Mouse (Mus musculus): ENCODE measurements at regions not wholly inside any gene's neighbourhood (a gene's known extent, or its start where the extent isn't known, plus 50 kb on each side); places are given as distances from the start of the nearest gene placed in this dataset.

- no peak for DNase-seq (ENCODE audit: low spot score in 2 of 2)
Measured at GRCm38 (mm10) chr5:112012505-112013164, 239.7 kb downstream of the Cryba4 start.

- DNase-seq (ENCODE audit: low spot score in 2 of 2), result no peak
Measured at GRCm38 (mm10) chr5:112018925-112019324, 233.4 kb downstream of the Cryba4 start.

GRCm38 (mm10) chr5:112020882-112021281 is 231.4 kb downstream of the Cryba4 start:
- DNase-seq (ENCODE audit: low spot score in 2 of 2), result peak in 1 of 2 experiments; percentile 36

- peak; percentile 41 to 64 for DNase-seq (ENCODE audit: low spot score in 2 of 2)
Measured at GRCm38 (mm10) chr5:112029955-112030354, 222.4 kb downstream of the Cryba4 start.

GRCm38 (mm10) chr5:112032036-112032435 is 220.3 kb downstream of the Cryba4 start:
- DNase-seq (ENCODE audit: low spot score in 2 of 2), result no peak

GRCm38 (mm10) chr5:112035426-112035825 is 216.9 kb downstream of the Cryba4 start:
- no peak for DNase-seq (ENCODE audit: low spot score in 2 of 2)

- no peak for DNase-seq (ENCODE audit: low spot score in 2 of 2)
Measured at GRCm38 (mm10) chr5:112037080-112037479, 215.2 kb downstream of the Cryba4 start.

GRCm38 (mm10) chr5:112039645-112040372 is 212.5 kb downstream of the Cryba4 start:
- DNase-seq (ENCODE audit: low spot score in 2 of 2), result no peak

- DNase-seq (ENCODE audit: low spot score in 2 of 2), result no peak
Measured at GRCm38 (mm10) chr5:112040678-112041077, 211.6 kb downstream of the Cryba4 start.

- DNase-seq (ENCODE audit: low spot score in 2 of 2), result peak in 1 of 2 experiments; percentile 29
Measured at GRCm38 (mm10) chr5:112041285-112041684, 211.0 kb downstream of the Cryba4 start.

GRCm38 (mm10) chr5:112042236-112042635 is 210.1 kb downstream of the Cryba4 start:
- DNase-seq (ENCODE audit: low spot score in 2 of 2), result no peak

GRCm38 (mm10) chr5:112050046-112050782 is 202.1 kb downstream of the Cryba4 start:
- DNase-seq (ENCODE audit: low spot score in 2 of 2), result no peak

- no peak for DNase-seq (ENCODE audit: low spot score in 2 of 2)
Measured at GRCm38 (mm10) chr5:112050906-112051305, 201.4 kb downstream of the Cryba4 start.

GRCm38 (mm10) chr5:112051786-112052185 is 200.5 kb downstream of the Cryba4 start:
- no peak for DNase-seq (ENCODE audit: low spot score in 2 of 2)

GRCm38 (mm10) chr5:112053600-112054155 is 198.6 kb downstream of the Cryba4 start:
- DNase-seq (ENCODE audit: low spot score in 2 of 2), result no peak

GRCm38 (mm10) chr5:112055018-112055417 is 197.3 kb downstream of the Cryba4 start:
- DNase-seq (ENCODE audit: low spot score in 2 of 2), result no peak

- DNase-seq (ENCODE audit: low spot score in 2 of 2), result no peak
Measured at GRCm38 (mm10) chr5:112069917-112070316, 182.4 kb downstream of the Cryba4 start.

GRCm38 (mm10) chr5:112072456-112072855 is 179.9 kb downstream of the Cryba4 start:
- DNase-seq (ENCODE audit: low spot score in 2 of 2), result no peak

- no peak for DNase-seq (ENCODE audit: low spot score in 2 of 2)
Measured at GRCm38 (mm10) chr5:112077097-112077496, 175.2 kb downstream of the Cryba4 start.

GRCm38 (mm10) chr5:112077840-112078600 is 174.3 kb downstream of the Cryba4 start:
- peak; percentile 19 to 24 for DNase-seq (ENCODE audit: low spot score in 2 of 2)

GRCm38 (mm10) chr5:112081006-112081405 is 171.3 kb downstream of the Cryba4 start:
- DNase-seq (ENCODE audit: low spot score in 2 of 2), result no peak
